In genomic region chr4:136657914-136658313, GRCm38 (mm10) we compare ENCODE assay signal across 29 mouse cellular contexts. TPM values are rescaled to one million over a fixed set of nuclear protein-coding genes. Genes with fewer than 3 reads are reported as not detected.
DNase-seq lines count a peak whose midpoint lies in the region; ATAC-seq and TF ChIP-seq lines count a peak whose summit lies in the region.
"Had no signal": no experiment of that assay in that cellular context is flagged by ENCODE, and none has a peak within 500 bp of the region (broad histone marks: within the 10 kb centered on the region; RNA-seq: fewer than 3 reads in every experiment).

No protein-coding gene starts in this region.

- peak overlapping the region; percentile 82 for H3K27ac ChIP-seq in MEL (ENCODE audit: control insufficient read depth, low read depth, low read length)
- H3K27ac ChIP-seq: embryonic facial prominence, embryonic 13.5 days; embryonic facial prominence, embryonic 15.5 days; forebrain, embryonic 10.5 days; forebrain, embryonic 12.5 days had no signal

- peak overlapping the region; percentile 22 for H3K9ac ChIP-seq in MEL (ENCODE audit: control insufficient read depth, low read depth, low read length, poor library complexity, severe bottlenecking)
- H3K9ac ChIP-seq: embryonic facial prominence, embryonic 13.5 days; embryonic facial prominence, embryonic 15.5 days; forebrain, embryonic 12.5 days had no signal

- TF ChIP-seq RAD21 in MEL (IDR thresholded peaks at IDR 0.05; ENCODE audit: low read depth, low read length) = no peak

- TF ChIP-seq CTCF in MEL (IDR thresholded peaks at IDR 0.05 in 2 of 3, conservative IDR thresholded peaks at IDR 0.05 in 1 of 3; ENCODE audit: control insufficient read depth in 1 of 3, insufficient read depth in 1 of 3, low read depth in 2 of 3, low read length in 3 of 3, poor library complexity in 1 of 3, severe bottlenecking in 1 of 3) = no peak

- 0 out of 4 replicates have a peak, but pooled peaks of 1 of the 2 experiments have one; percentile 8 for TF ChIP-seq POLR2A in MEL (IDR thresholded peaks at IDR 0.05; ENCODE audit: control insufficient read depth in 1 of 2, insufficient read depth in 1 of 2, low read depth in 1 of 2, low read length in 2 of 2, poor library complexity in 1 of 2)

- peak; percentile 83 to 90 for TF ChIP-seq EP300 in MEL (IDR thresholded peaks at IDR 0.05; ENCODE audit: low read depth in 1 of 2, low read length in 2 of 2)

- H3K36me3 ChIP-seq in MEL (ENCODE audit: control insufficient read depth in 1 of 2, insufficient read depth in 2 of 2, low read length in 2 of 2) = peaks cover 0 to 18% of the 10 kb centered on the region in 2 experiments; a peak in 2 of 4 replicates

- H3K4me1 ChIP-seq in MEL (ENCODE audit: control insufficient read depth in 1 of 2, insufficient read depth in 2 of 2, low read length in 2 of 2) = peaks cover 2 to 30% of the 10 kb centered on the region in 2 experiments; a peak in 3 of 4 replicates
- H3K4me1 ChIP-seq: embryonic facial prominence, embryonic 13.5 days; embryonic facial prominence, embryonic 15.5 days had no signal

- DNase-seq in 416B (ENCODE audit: low read depth) = peak; percentile 68
- DNase-seq in MEL (ENCODE audit: low read depth, low spot score) = peak; percentile 78
- no peak for DNase-seq in Muller cell, postnatal 12 days (ENCODE audit: inconsistent ontology term)
- no peak for DNase-seq in layer of hippocampus, adult 18-20 months (ENCODE audit: low spot score in 2 of 2)
- DNase-seq in heart, postnatal 14 days = no peak
- DNase-seq: adrenal gland, adult 8-10 months; adrenal gland, postnatal 14 days; adrenal gland, postnatal 36 days; cerebellum, adult 11-12 months; cerebellum, adult 2 months; cerebellum, adult 9-10 months; cerebellum, postnatal 10 days; cerebellum, postnatal 25 days; embryo, embryonic 11 days had no signal

- peaks cover 2% of the 10 kb centered on the region for H3K79me2 ChIP-seq in MEL (ENCODE audit: control insufficient read depth, insufficient read depth, low read length, poor library complexity)

- H3K4me3 ChIP-seq in MEL (ENCODE audit: control insufficient read depth in 1 of 2, insufficient read depth in 1 of 2, low read depth in 2 of 2, low read length in 2 of 2) = no peak overlapping the region
- H3K4me3 ChIP-seq: embryonic facial prominence, embryonic 13.5 days; embryonic facial prominence, embryonic 15.5 days; erythroblast, embryonic 14.5 days; forebrain, embryonic 10.5 days; forebrain, embryonic 12.5 days had no signal

- no peaks in the 10 kb centered on the region for H3K9me3 ChIP-seq in MEL (replicated peaks; ENCODE audit: insufficient read depth, low read length)
- H3K9me3 ChIP-seq: embryonic facial prominence, embryonic 13.5 days; embryonic facial prominence, embryonic 15.5 days; forebrain, embryonic 10.5 days; forebrain, embryonic 12.5 days had no signal

- ATAC-seq in common myeloid progenitor, adult 5-6 weeks (replicated peaks; ENCODE audit: low read depth, poor library complexity, severe bottlenecking) = 0 out of 2 replicates have a peak, but pooled peaks have one; percentile 4
- ATAC-seq: activated CD4-positive, CD25-positive, alpha-beta regulatory T cell, adult 4 months; CD4-positive, CD25-positive, alpha-beta regulatory T cell, adult 4 months; forebrain, embryonic 14.5 days; forebrain, embryonic 16.5 days; Patski had no signal

- H3K27me3 ChIP-seq in MEL (ENCODE audit: control insufficient read depth in 1 of 2, insufficient read depth in 2 of 2, low read length in 2 of 2) = no peaks in the 10 kb centered on the region
- H3K27me3 ChIP-seq: embryonic facial prominence, embryonic 13.5 days; embryonic facial prominence, embryonic 15.5 days; forebrain, embryonic 12.5 days; Patski had no signal

- intact Hi-C loops in heart, postnatal 14 days (cut with DNase I) = no loop called here

TF ChIP-seq in MEL, 35 proteins besides CTCF, POLR2A, EP300 and RAD21:
- peak; percentile 79 for TF ChIP-seq TAL1 (IDR thresholded peaks at IDR 0.05; ENCODE audit: low read length)
- TF ChIP-seq NELFE (IDR thresholded peaks at IDR 0.05; ENCODE audit: low read depth, low read length) = 0 out of 2 replicates have a peak, but pooled peaks have one; percentile 12
- TF ChIP-seq RCOR1 (IDR thresholded peaks at IDR 0.05; ENCODE audit: low read depth, low read length) = peak; percentile 89
- 0 out of 2 replicates have a peak, but pooled peaks have one; percentile 21 for TF ChIP-seq MXI1 (IDR thresholded peaks at IDR 0.05; ENCODE audit: low read depth, low read length)
- TF ChIP-seq TCF12 (IDR thresholded peaks at IDR 0.05; ENCODE audit: low read depth, low read length) = peak; percentile 86
- TF ChIP-seq USF2 (IDR thresholded peaks at IDR 0.05; ENCODE audit: borderline replicate concordance in 1 of 2, insufficient read depth in 1 of 2, low read depth in 1 of 2, low read length in 2 of 2) = no peak
- peak; percentile 91 for TF ChIP-seq GATA1 (IDR thresholded peaks at IDR 0.05; ENCODE audit: low read depth, low read length)
- TF ChIP-seq MEF2A (IDR thresholded peaks at IDR 0.05; ENCODE audit: extremely low read depth, insufficient replicate concordance, low read depth, low read length, poor library complexity, severe bottlenecking) = peak; percentile 52; the same call in 1 of the 2 replicates
- TF ChIP-seq ZMIZ1 (IDR thresholded peaks at IDR 0.05; ENCODE audit: low read depth, low read length) = peak; percentile 23; the same call in 1 of the 2 replicates
- peak; percentile 80 for TF ChIP-seq ZNF384 (IDR thresholded peaks at IDR 0.05; ENCODE audit: low read depth, low read length)
- TF ChIP-seq HCFC1 (IDR thresholded peaks at IDR 0.05; ENCODE audit: low read depth, low read length) = no peak
- no peak for TF ChIP-seq POLR2AphosphoS5 (IDR thresholded peaks at IDR 0.05; ENCODE audit: borderline replicate concordance, low read depth, low read length)

RNA-seq across cellular contexts. Expression of gene Lactbl1, which starts 35.5 kb away (rescaled TPM):
- total RNA-seq in MEL (2012; rRNA removed) = not detected in 2 replicates
- polyA plus RNA-seq in MEL (2012; ENCODE audit: insufficient read depth in 1 of 2, insufficient read length in 2 of 2, low read depth in 1 of 2, low replicate concordance in 2 of 2, missing spikeins in 1 of 2) = not detected
- total RNA-seq in common myeloid progenitor, adult 5-6 weeks (2017) = not detected in 2 replicates
- total RNA-seq in layer of hippocampus, adult 18-20 months (2021) = not detected
- not detected for total RNA-seq in heart, postnatal 14 days (2021)
- total RNA-seq: adrenal gland, adult 18-20 months; adrenal gland, adult 8-10 months; adrenal gland, postnatal 14 days; adrenal gland, postnatal 36 days; CH12.LX had no signal
- polyA plus RNA-seq: activated CD4-positive, CD25-positive, alpha-beta regulatory T cell, adult 4 months; embryonic facial prominence, embryonic 11.5 days; embryonic facial prominence, embryonic 13.5 days; embryonic facial prominence, embryonic 15.5 days; forebrain, embryonic 10.5 days; forebrain, embryonic 14.5 days; Patski had no signal

RNA-seq across cellular contexts. Expression of gene Tex46, which starts 47.7 kb away (rescaled TPM):
- total RNA-seq in MEL (2012; rRNA removed) = not detected in 2 replicates
- polyA plus RNA-seq in MEL (2012; ENCODE audit: insufficient read depth in 1 of 2, insufficient read length in 2 of 2, low read depth in 1 of 2, low replicate concordance in 2 of 2, missing spikeins in 1 of 2) = not detected
- total RNA-seq in common myeloid progenitor, adult 5-6 weeks (2017) = not detected in 2 replicates
- total RNA-seq in layer of hippocampus, adult 18-20 months (2021) = not detected
- total RNA-seq in heart, postnatal 14 days (2021) = not detected
- total RNA-seq: adrenal gland, adult 18-20 months; adrenal gland, adult 8-10 months; adrenal gland, postnatal 14 days; adrenal gland, postnatal 36 days; CH12.LX had no signal
- polyA plus RNA-seq: activated CD4-positive, CD25-positive, alpha-beta regulatory T cell, adult 4 months; CD4-positive, CD25-positive, alpha-beta regulatory T cell, adult 4 months; cerebellum, adult 2 months; embryonic facial prominence, embryonic 11.5 days; embryonic facial prominence, embryonic 13.5 days; embryonic facial prominence, embryonic 15.5 days; erythroblast, embryonic 14.5 days; forebrain, embryonic 10.5 days; forebrain, embryonic 12.5 days; forebrain, embryonic 14.5 days; forebrain, embryonic 16.5 days; frontal cortex, adult 2 months; Patski had no signal

RNA-seq across cellular contexts. Expression of gene Kdm1a, which starts 55.4 kb away (rescaled TPM):
- total RNA-seq in MEL (2012; rRNA removed) = 60.7 and 66.5 TPM in 2 replicates
- 10 to 100 TPM in 1 of 2 experiments, not detected in 1; 90.1 TPM for polyA plus RNA-seq in MEL (2012; ENCODE audit: insufficient read depth in 1 of 2, insufficient read length in 2 of 2, low read depth in 1 of 2, low replicate concordance in 2 of 2, missing spikeins in 1 of 2)
- 91.9 and 106 TPM in 2 replicates for total RNA-seq in common myeloid progenitor, adult 5-6 weeks (2017)
- total RNA-seq in layer of hippocampus, adult 18-20 months (2021) = 10 to 100 TPM; 80.1 to 83.4 TPM
- total RNA-seq in heart, postnatal 14 days (2021) = 10 to 100 TPM; 33.5 to 37.6 TPM

Comparison
In these comparisons a context has a peak if more than half of its experiments do, and no peak if none do; other contexts are left out.
1. DNase-seq: peak in 416B (single experiment) and MEL (single experiment); none in Muller cell, postnatal 12 days (single experiment), layer of hippocampus, adult 18-20 months (0 of 2) and heart, postnatal 14 days (0 of 2).